Mouse (Mus musculus) spleen, embryonic (tissue): ENCODE data around the gene Vmn2r60.
"Not testable (repeated sequence)": the region's sequence is repeated elsewhere in the genome, so short reads cannot be mapped to it uniquely, and the experiment has no call there.

Experiments used
- CTCF ChIA-PET: fragments of 350-600 bp; sonication (Branson Sonifier 250); formaldehyde crosslinking; loops from one replicate; lab custom pipeline; 2022; lab: Charles Lee

The Vmn2r60 gene

GRCm38 (mm10) chr7:42107470-42107869 lies at the start of gene Vmn2r60:
Vmn2r60 (plus strand) TSS chr7:42107770.
- CTCF ChIA-PET = no interaction called here

GRCm38 (mm10) chr7:42058923-42059322 lies 48.6 kb upstream of the Vmn2r60 start, which contains the start of gene Vmn2r59:
Vmn2r59 (minus strand) TSS chr7:42059023.
- CTCF ChIA-PET = no interaction called here

GRCm38 (mm10) chr7:42107061-42107460 lies 509 bp upstream of the Vmn2r60 start:
- CTCF ChIA-PET = not testable (repeated sequence)
